Mouse (Mus musculus) hindbrain, embryonic 11.5 days (tissue): ENCODE data around the gene Chst4. TPM values are rescaled to one million over a fixed set of nuclear protein-coding genes. Genes with fewer than 3 reads are reported as not detected.
"Not testable (repeated sequence)": the region's sequence is repeated elsewhere in the genome, so short reads cannot be mapped to it uniquely, and the experiment has no call there.

Experiments
- ATAC-seq: fragments of 200-750 bp; cut with Nextera tagmentation; 2 replicates; pipeline ENCODE4 v1.8.0; 2017; ENCODE audit warnings: mild to moderate bottlenecking, moderate TSS enrichment, moderate library complexity; ENCODE audit not compliant: low FRiP score
- DNase-seq: peaks from one replicate; pipeline ENCODE4 v3.0.0-alpha.2; 2015; ENCODE audit warnings: low spot score
- H3K27ac ChIP-seq: fragments of 300-500 bp; sonication (generic); 2 replicates; pipeline ENCODE4 v1.5.1; 2014; ENCODE audit warnings: mild to moderate bottlenecking, low read depth, low read length
- H3K27me3 ChIP-seq: fragments of 300-500 bp; sonication (generic); 2 replicates; pipeline ENCODE4 v1.6.1; 2014; ENCODE audit warnings: mild to moderate bottlenecking, low read length, moderate library complexity, mixed read lengths; ENCODE audit not compliant: control insufficient read depth, insufficient read depth
- H3K36me3 ChIP-seq: fragments of 300-500 bp; sonication (generic); 2 replicates; pipeline ENCODE4 v1.6.1; 2014; ENCODE audit warnings: mild to moderate bottlenecking, low read length, moderate library complexity, mixed read lengths; ENCODE audit not compliant: control insufficient read depth, insufficient read depth
- H3K4me1 ChIP-seq: fragments of 300-500 bp; sonication (generic); replicated peaks from 2 replicates; pipeline ENCODE4 v1.6.1; 2014; ENCODE audit warnings: low read length, mixed read lengths; ENCODE audit not compliant: control insufficient read depth, insufficient read depth
- H3K4me2 ChIP-seq: fragments of 300-500 bp; sonication (generic); replicated peaks from 2 replicates; pipeline ENCODE4 v1.6.1; 2014; ENCODE audit warnings: mild to moderate bottlenecking, low read depth, low read length
- H3K4me3 ChIP-seq: fragments of 300-500 bp; sonication (generic); 2 replicates; pipeline ENCODE4 v1.5.1; 2014; ENCODE audit warnings: low read depth, low read length
- H3K9ac ChIP-seq: fragments of 300-500 bp; sonication (generic); 2 replicates; pipeline ENCODE4 v1.6.1; 2014; ENCODE audit warnings: low read depth, low read length
- H3K9me3 ChIP-seq: fragments of 300-500 bp; sonication (generic); 2 replicates; pipeline ENCODE4 v1.6.1; 2016; ENCODE audit warnings: low read length; ENCODE audit not compliant: control insufficient read depth
- WGBS: fragments of 180-500 bp; shearing (Covaris S2); extraction: QIAGEN DNeasy Blood & Tissue Kit; methylation state at CpG from one replicate; pipeline ENCODE4 v1.1.7; 2014; 5-methylcytosine and 5-hydroxymethylcytosine counted together
- polyA plus RNA-seq: library from polyadenylated mRNA; unstranded; fragments of >200 nt; fragmentation: Nextera tagmentation; extraction: Ambion mirVana; gene quantifications from 2 replicates; pipeline ENCODE4 v1.2.1, GENCODE M21; 2014

Chst4 gene
- polyA plus RNA-seq, 1 experiment from 2014 or later: not detected

GRCm38 (mm10) chr8:110064161-110064560 lies 24.6 kb upstream of the Chst4 start:
- no peaks in the 10 kb centered on the region for H3K9me3 ChIP-seq
- H3K4me2 ChIP-seq: no peak overlapping the region
- no peaks in the 10 kb centered on the region for H3K27me3 ChIP-seq
- H3K4me1 ChIP-seq: no peaks in the 10 kb centered on the region
- 81% methylated on average over 9 of the region's 9 CpGs for WGBS
- H3K4me3 ChIP-seq: no peak overlapping the region
- no peaks in the 10 kb centered on the region for H3K36me3 ChIP-seq
- no peak overlapping the region for H3K9ac ChIP-seq
- DNase-seq (no peak), ATAC-seq (no peak)
- no peak overlapping the region for H3K27ac ChIP-seq

- WGBS: 87% methylated on average over 8 of the region's 8 CpGs
- Histone ChIP-seq H3K36me3 (no peaks in the 10 kb centered on the region), H3K27ac (no peak overlapping the region), H3K4me2 (no peak overlapping the region), H3K9me3 (no peaks in the 10 kb centered on the region), H3K9ac (no peak overlapping the region), H3K4me3 (no peak overlapping the region), H3K27me3 (no peaks in the 10 kb centered on the region), H3K4me1 (no peaks in the 10 kb centered on the region)
- DNase-seq: no peak
- ATAC-seq: no peak
Measured at GRCm38 (mm10) chr8:110058207-110058606, 18.7 kb upstream of the Chst4 start.

- no peak for ATAC-seq
- 84% methylated on average over 6 of the region's 6 CpGs for WGBS
Measured at GRCm38 (mm10) chr8:110051208-110051607, 11.7 kb upstream of the Chst4 start.

GRCm38 (mm10) chr8:110040509-110040908 lies 969 bp upstream of the Chst4 start:
- H3K4me1 ChIP-seq: no peaks in the 10 kb centered on the region
- 77% methylated on average over 4 of the region's 4 CpGs for whole genome bisulfite sequencing
- H3K9me3 ChIP-seq: no peaks in the 10 kb centered on the region
- DNase-seq (no peak), ATAC-seq (no peak)
- no peaks in the 10 kb centered on the region for H3K36me3 ChIP-seq
- H3K4me3 ChIP-seq: no peak overlapping the region
- no peak overlapping the region for H3K4me2 ChIP-seq
- H3K27me3 ChIP-seq: no peaks in the 10 kb centered on the region
- H3K27ac ChIP-seq: no peak overlapping the region
- H3K9ac ChIP-seq: no peak overlapping the region

More at GRCm38 (mm10) chr8:110051208-110051607, 11.7 kb upstream of the Chst4 start:
- Histone ChIP-seq H3K9me3 (no peaks in the 10 kb centered on the region), H3K4me3 (no peak overlapping the region), H3K4me1 (no peaks in the 10 kb centered on the region), H3K27me3 (no peaks in the 10 kb centered on the region), H3K36me3 (no peaks in the 10 kb centered on the region), H3K9ac (no peak overlapping the region), H3K27ac (no peak overlapping the region), H3K4me2 (no peak overlapping the region)
- no peak for DNase-seq

GRCm38 (mm10) chr8:110039216-110039615 lies 324 bp downstream of the Chst4 start:
- Histone ChIP-seq H3K9me3 (no peaks in the 10 kb centered on the region), H3K4me3 (no peak overlapping the region), H3K4me2 (no peak overlapping the region), H3K27me3 (no peaks in the 10 kb centered on the region), H3K4me1 (no peaks in the 10 kb centered on the region), H3K27ac (no peak overlapping the region), H3K9ac (no peak overlapping the region), H3K36me3 (no peaks in the 10 kb centered on the region)
- 36% methylated on average over 7 of the region's 7 CpGs for WGBS
- ATAC-seq (no peak), DNase-seq (no peak)

GRCm38 (mm10) chr8:110036156-110036555 lies 3.4 kb downstream of the Chst4 start:
- Histone ChIP-seq H3K4me2 (no peak overlapping the region), H3K9me3 (no peaks in the 10 kb centered on the region), H3K27me3 (no peaks in the 10 kb centered on the region), H3K4me3 (no peak overlapping the region), H3K9ac (no peak overlapping the region), H3K27ac (no peak overlapping the region), H3K4me1 (no peaks in the 10 kb centered on the region), H3K36me3 (no peaks in the 10 kb centered on the region)
- ATAC-seq (no peak), DNase-seq (no peak)
- 81% methylated on average over 2 of the region's 2 CpGs for WGBS

- Histone ChIP-seq H3K9ac (no peak overlapping the region), H3K4me2 (no peak overlapping the region), H3K27ac (no peak overlapping the region), H3K9me3 (no peaks in the 10 kb centered on the region), H3K36me3 (no peaks in the 10 kb centered on the region), H3K4me3 (no peak overlapping the region), H3K27me3 (no peaks in the 10 kb centered on the region), H3K4me1 (no peaks in the 10 kb centered on the region)
- 58% methylated on average over 4 of the region's 4 CpGs for WGBS
- DNase-seq: no peak
- no peak for ATAC-seq
Measured at GRCm38 (mm10) chr8:110034331-110034730, 5.2 kb downstream of the Chst4 start.

GRCm38 (mm10) chr8:110033771-110034170 lies 5.8 kb downstream of the Chst4 start:
- H3K4me3 ChIP-seq, H3K9ac ChIP-seq, H3K27ac ChIP-seq, H3K4me1 ChIP-seq, H3K36me3 ChIP-seq, H3K4me2 ChIP-seq, H3K9me3 ChIP-seq, ATAC-seq, H3K27me3 ChIP-seq: not testable (repeated sequence)
- WGBS: 28% methylated on average over 8 of the region's 8 CpGs
- peak; percentile 16 for DNase-seq

- H3K9ac ChIP-seq: no peak overlapping the region
- H3K27me3 ChIP-seq: no peaks in the 10 kb centered on the region
- H3K27ac ChIP-seq: no peak overlapping the region
- 94% methylated on average over 10 of the region's 10 CpGs for WGBS
- no peak overlapping the region for H3K4me3 ChIP-seq
- no peak overlapping the region for H3K4me2 ChIP-seq
- ATAC-seq: no peak
- no peaks in the 10 kb centered on the region for H3K4me1 ChIP-seq
- no peak for DNase-seq
- H3K9me3 ChIP-seq: no peaks in the 10 kb centered on the region
- no peaks in the 10 kb centered on the region for H3K36me3 ChIP-seq
Measured at GRCm38 (mm10) chr8:110022768-110023344, 16.7 kb downstream of the Chst4 start.
